Mouse (Mus musculus) retina, embryonic 14.5 days (tissue): ENCODE results near the gene Gm20822.
"Not testable (repeated sequence)": the region's sequence is repeated elsewhere in the genome, so short reads cannot be mapped to it uniquely, and the experiment has no call there.

Source experiments
- DNase-seq: peaks from one replicate; pipeline ENCODE4 v3.0.0-alpha.2; 2015; ENCODE audit warnings: low spot score

The Gm20822 gene

DNA sequence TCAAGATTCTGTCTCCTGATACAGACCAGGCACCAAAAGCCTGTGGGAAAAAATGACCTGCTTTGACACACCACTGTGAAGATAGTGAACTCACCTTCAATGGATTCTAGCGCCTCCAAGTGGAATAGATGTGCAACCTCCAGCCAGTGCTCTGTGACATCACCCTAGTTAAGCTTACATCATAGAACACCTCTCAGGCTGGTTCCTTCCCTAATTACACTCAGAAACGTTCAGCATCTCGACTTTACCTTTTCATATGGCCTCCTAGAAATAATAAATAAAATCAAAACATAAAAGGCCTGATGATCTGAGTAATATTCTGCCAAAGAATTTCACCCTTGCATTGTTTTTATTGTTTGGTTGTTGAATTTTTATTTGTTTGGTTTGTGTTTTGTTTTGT, at the start of gene Gm20822:
Gene Gm20822, minus strand, starts transcription at position 101 of the 400 bp plus-strand sequence.
- DNase-seq: not testable (repeated sequence)
